Mouse (Mus musculus) right cerebral cortex, adult 2 months (tissue): ENCODE measurements around the gene Krtap5-2.
"Not testable (repeated sequence)": the region's sequence is repeated elsewhere in the genome, so short reads cannot be mapped to it uniquely, and the experiment has no call there.

Experiments used
- DNase-seq, 2 experiments: peaks; one replicate each; pipeline ENCODE4 v3.0.0; 2021 to 2022; ENCODE audit warnings: low spot score in 2 of 2

Gene Krtap5-2

DNA sequence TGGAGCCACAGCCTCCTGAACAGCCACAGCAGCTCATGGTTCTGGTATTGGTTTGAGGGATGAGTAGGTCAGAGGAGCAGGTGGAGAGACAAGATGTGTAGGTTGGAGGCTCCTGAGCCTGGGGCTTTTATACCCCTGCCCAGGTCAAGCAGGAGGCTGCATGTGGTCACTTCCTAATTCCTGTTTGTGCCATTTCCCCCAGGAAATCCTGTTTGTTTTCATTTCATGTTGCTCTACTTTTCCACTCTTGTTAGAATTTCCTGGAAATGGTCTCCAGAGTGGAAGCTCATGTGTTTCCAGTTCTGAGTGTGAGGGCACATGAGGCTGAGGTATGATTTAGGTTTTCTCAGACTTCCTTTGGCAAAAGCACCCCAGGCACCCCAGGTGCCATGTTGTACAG, at the start of gene Krtap5-2:
Gene Krtap5-2, minus strand, starts transcription at position 101 of the 400 bp plus-strand sequence.
- not testable (repeated sequence) for DNase-seq

DNA sequence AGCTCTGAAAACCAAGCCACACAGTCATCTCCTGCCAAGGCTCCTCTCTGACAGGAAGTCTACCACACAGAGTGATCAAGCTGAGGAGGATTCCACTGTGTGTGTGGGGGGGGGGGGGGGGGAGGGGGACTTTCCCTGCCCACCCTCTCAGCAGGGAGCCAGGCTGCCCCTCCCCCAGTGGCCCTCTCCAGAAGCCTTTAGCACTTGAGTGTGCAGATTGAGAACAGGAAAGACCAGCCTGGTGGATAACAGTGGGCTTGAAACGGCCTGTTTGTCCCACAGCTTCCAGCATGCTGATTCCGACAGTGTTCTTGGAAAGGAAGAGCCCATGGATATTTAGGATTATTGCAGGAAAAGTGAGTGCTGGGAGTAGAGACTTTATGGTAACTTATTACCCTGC, 48.7 kb upstream of the Krtap5-2 start:
- DNase-seq = no peak

DNA sequence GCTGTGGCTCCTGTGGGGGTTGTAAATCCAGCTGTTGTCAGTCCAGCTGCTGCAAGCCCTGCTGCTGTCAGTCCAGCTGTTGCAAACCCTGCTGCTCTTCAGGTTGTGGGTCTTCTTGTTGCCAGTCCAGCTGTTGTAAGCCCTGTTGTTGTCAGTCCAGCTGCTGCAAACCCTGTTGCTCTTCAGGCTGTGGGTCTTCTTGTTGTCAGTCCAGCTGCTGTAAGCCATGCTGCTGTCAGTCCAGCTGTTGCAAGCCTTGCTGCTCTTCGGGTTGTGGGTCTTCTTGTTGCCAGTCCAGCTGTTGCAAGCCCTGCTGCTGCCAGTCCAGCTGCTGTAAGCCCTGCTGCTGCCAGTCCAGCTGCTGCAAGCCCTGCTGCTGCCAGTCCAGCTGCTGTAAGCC, 36.3 kb upstream of the Krtap5-2 start:
- DNase-seq = not testable (repeated sequence)

DNA sequence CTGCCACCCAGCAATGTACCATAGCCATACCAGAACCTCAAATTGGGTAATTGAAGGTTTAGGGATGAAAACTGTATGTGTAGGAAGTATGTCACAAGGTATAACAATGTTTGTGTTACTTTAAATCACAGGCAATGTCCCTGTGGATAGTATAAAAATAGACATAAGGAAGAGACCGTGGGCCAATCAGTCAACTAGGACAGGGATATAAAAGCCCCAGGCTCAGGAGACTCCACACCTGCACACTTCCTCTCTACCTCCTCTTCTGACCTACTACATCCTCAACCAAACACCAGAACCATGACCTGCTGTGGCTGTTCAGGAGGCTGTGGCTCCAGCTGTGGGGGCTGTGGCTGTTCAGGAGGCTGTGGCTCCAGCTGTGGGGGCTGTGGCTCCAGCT, 35.8 kb upstream of the Krtap5-2 start, which contains the start of gene Gm7579:
Gene Gm7579, plus strand, starts transcription at position 301 of the 400 bp plus-strand sequence.
- DNase-seq = no peak

DNA sequence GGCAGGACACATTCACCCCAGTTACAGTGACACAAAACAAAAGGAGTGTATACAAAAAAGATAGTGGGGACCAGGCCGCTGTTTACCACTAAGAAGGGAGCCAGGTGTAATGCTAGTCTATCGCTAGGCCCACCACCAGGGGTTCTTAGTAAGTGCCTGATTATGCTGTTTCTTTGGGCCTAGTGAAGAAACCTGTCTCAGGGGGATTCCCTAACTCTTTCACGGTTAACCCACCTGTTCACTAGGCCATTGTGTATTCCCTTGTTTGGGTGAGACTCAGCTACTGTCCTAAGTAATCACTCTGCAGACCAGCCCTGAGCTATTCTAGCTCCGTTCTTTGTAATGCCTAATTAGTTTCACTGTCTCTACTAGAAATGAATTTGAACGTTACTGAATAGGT, 31.1 kb upstream of the Krtap5-2 start:
- DNase-seq = not testable (repeated sequence)

DNA sequence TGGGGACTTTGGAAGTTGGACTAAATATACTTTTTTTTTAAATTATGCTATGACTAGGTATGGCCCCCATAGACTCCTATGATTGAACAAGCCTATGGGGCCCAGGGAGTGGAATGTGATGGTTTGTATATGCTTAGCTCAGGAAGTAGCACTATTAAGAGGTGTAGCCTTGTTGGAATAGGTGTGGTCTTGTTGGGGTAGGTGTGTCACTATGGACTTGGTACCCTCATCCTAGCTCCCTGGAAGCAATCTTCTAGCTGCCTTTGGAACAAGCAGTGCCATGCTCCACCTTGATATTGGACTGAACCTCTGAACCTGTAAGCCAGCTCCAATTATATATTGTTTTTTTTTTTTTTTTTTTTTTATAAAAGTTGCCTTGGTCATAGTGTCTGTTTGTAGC, 29.7 kb upstream of the Krtap5-2 start:
- no peak for DNase-seq

DNA sequence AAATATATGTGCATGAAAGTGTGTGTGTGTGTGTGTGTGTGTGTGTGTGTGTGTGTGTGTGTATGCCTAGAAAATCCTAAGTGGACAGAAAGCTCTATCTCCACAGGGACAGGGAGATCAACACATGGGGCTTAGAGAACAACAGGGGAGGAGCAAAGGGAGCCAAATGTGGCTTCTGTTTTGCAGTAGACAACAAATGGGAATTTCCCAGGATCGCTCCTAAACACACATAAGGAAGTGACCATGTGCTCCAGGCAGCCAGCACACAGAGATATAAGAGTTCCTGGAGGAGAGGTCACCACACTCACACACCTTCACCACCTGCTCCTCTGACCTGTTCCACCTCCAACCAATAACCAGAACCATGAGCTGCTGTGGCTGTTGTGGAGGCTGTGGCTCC, 25.3 kb upstream of the Krtap5-2 start, which contains the start of gene Krtap5-3:
Gene Krtap5-3, plus strand, starts transcription at position 301 of the 400 bp plus-strand sequence.
- DNase-seq = no peak

DNA sequence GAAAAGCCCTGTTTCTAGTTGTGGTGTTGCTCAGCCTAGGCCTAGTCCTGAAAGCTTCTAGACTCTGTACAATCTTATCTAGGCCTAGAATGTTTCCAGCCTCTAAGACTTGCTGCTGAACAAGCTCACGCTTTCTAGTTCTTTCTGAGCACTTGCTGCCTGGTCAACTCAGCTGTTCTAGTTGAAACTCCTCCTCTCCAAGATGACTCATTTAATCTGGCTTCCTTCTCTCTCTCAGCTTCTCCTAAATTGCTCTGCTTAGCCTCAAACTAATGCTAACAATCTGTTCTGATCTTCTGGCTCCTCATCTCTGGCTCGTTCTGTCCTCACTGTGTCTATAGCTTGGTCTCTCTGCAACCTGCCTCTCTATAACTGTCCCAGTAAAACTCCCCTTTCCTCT, 22.9 kb upstream of the Krtap5-2 start:
- DNase-seq = no peak

DNA sequence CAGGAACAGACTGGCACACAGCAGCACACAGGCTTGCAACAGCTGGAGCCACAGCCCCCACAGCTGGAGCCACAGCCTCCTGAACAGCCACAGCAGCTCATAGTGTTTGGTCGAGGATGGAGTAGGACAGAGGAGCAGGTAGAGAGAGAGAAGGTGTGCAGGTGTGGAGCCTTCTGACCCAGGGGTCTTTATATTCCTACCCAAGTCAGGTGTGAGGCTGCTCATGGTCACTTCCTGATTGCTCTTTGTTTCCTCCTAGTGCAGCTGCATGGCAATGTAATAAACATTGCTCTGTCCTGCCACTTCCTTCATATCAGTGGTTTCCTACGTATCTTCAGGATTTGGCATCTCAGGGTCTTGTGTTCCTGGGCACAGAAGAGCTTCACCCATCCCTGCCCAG, 14.5 kb upstream of the Krtap5-2 start, which contains the start of gene Gm10153:
Gene Gm10153, minus strand, starts transcription at position 101 of the 400 bp plus-strand sequence.
- DNase-seq = no peak

DNA sequence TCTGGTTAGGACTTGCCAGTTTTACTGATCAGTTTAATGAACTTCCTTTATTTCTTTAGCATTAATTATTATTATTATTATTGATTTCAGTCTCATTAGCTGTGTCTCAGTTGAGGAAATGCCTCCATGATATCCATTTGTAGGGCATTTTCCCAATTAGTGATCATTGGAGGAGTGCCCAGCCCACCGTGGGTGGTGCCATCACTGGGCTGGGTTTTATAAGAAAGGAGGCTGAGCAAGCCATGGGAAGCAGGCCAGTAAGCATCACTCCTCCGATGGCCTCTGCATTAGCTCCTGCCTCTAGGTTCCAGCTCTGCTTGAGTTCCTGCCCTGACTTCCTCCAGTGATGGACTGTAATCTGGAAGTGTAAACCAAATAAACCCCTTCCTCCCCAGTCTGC, 12.4 kb upstream of the Krtap5-2 start:
- no peak for DNase-seq

DNA sequence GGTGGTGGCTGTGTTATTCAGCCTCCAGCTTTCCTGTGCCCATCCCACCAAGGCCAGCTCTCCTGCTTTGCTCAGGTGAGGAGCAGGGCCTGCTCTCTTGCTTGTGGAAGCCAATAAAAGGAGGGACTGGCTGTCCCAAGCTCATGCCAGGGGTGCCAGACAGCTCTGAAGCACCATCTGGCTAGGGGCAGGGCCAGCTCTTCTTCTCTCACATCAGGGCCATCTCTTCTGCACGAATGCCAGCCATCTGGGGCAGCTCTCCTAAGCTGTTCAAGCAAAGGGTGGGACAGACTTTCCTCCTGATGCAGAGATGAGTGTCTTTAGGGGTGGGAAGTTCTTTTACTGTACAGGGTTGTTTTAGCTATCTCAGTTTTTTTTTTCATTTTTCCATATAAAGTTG, 5.2 kb upstream of the Krtap5-2 start:
- no peak for DNase-seq

DNA sequence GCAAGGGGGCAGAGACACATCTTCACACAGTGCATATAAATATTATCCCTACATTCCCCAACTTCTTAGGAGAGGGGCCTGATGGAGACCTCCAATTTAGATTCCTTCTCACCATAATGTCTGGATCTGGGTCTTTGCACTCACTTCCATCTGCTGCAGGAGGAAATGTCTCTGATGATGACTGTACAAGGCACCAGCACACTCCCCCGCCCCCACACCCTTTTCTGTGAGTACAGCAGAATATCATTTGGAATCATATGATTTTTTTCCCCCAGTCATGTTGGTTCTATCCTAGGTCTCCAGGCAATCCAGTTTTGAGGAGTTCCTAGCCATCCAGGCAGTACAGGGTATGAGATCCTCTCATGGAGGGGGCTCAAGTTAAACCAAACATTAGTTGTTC, 2.9 kb upstream of the Krtap5-2 start:
- DNase-seq = peak in 1 of 2 experiments; percentile 6

DNA sequence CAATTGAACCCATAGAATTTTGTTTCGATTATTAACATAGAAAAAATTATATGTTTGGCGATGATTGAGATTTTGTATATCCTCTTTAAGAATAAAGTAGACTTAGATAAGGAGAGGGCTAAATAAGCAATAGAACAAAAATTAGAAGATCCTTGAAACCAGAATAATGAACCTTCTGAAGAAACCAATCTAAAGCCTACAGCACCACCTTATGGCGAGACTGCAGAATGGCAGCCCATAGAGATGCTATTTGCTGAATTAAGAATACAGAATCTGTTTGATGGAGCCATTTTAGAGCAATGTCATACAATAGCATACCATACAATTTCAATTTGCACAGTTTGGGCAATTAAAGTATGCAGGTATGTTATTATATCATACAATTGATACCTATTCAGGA, 6.0 kb downstream of the Krtap5-2 start:
- no peak for DNase-seq

DNA sequence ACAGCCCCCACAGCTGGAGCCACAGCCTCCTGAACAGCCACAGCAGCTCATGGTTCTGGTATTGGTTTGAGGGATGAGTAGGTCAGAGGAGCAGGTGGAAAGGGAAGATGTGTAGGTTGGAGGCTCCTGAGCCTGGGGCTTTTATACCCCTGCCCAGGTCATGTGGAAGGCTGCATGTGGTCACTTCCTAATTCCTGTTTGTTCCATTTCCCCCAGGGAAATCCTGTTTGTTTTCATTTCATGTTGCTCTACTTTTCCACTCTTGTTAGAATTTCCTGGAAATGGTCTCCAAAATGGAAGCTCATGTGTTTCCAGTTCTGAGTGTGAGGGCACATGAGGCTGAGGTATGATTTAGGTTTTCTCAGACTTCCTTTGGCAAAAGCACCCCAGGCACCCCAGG, 10.2 kb downstream of the Krtap5-2 start, which contains the start of gene Gm4553:
Gene Gm4553, minus strand, starts transcription at position 101 of the 400 bp plus-strand sequence.
- not testable (repeated sequence) for DNase-seq

DNA sequence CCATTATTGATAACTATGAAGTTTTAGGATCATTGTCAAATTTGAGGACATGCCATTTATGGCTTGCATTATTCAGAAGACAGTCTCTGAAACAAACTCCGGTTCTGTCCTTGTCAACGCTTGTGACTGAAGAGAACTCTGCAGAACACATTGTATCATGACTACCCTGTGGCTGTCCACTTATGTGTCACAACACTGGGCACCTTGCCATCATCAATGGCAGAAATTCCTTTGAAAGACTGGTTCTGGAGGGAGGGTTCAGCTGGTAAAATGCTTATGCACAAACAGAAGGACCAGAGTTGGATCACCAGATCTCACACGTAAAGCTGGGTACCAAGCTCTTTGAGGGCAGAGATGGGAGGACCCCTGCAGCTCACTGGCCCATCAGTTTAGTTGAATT, 16.4 kb downstream of the Krtap5-2 start:
- DNase-seq = no peak

DNA sequence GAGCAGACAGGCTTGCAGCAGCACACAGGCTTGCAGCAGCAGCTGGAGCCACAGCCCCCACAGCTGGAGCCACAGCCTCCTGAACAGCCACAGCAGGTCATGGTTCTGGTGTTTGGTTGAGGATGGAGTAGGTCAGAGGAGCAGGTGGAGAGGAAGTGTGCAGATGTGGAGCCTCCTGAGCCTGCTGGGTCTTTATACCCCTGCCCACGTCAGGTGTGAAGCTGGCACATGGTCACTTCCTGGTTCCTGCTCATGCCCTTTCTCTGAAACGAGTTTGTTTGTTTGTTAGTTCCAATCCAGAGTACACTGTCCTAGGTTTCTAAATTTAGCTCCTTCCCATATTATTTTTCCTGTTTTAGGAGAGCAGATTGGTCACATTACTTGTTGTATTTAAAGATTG, 18.8 kb downstream of the Krtap5-2 start, which contains the start of gene Gm29735:
Gene Gm29735, minus strand, starts transcription at position 101 of the 400 bp plus-strand sequence.
- DNase-seq = not testable (repeated sequence)

DNA sequence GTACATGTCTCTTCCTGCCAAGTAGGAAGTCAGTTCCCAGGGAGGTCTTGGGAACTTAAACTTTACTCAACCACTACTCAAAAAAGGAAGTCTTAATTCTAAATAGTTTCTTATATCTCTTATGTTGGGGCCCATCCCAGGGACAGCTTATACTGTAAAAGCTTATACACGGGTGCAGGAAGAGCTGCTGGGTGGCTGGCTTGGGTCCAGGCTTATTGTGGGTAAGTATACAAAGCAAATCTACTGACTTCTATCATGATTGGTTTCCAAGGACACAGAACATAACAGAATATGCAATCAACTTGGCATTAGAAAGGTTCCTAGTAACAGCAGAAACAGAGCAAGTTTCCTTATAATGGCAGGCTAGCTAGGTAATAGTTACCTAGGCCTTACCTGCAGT, 20.5 kb downstream of the Krtap5-2 start:
- no peak for DNase-seq

DNA sequence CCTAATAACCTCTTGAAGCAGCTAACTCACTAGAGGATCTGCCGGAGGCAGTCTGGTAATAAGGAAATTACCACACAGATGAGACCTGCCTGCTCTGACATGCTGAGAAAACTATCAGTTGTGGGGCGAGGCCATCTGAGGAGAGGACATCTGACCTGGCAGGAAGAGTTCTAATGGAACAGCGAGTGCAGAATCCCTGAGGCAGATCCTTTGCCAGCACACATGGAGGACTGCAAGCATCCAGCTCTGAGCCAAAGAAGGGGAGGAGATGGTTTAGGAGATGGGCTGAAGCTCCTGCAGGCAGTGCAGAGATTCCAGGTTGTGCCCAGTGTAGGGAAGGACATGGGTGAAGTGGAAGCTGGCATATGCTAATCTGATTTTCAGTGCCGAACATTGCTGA, 23.6 kb downstream of the Krtap5-2 start:
- no peak for DNase-seq

DNA sequence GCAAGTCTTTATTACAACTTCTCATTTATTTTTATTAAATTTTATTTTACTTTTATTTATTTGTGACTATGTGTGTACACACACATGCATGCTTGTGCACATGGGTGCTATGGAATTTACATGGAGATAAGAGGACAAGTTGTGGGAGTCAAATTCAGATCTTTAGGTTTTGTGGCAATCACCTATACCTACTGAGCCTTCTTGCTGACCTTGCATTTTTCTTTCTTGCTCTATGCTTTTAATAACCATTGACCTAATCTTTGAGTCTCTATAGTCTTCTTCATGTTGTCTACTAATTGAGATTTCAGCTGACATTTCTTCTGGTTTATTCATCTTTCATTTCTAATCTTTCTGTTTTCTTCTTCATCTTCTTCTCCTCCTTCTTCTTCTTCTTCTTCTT, 27.2 kb downstream of the Krtap5-2 start:
- DNase-seq = no peak

DNA sequence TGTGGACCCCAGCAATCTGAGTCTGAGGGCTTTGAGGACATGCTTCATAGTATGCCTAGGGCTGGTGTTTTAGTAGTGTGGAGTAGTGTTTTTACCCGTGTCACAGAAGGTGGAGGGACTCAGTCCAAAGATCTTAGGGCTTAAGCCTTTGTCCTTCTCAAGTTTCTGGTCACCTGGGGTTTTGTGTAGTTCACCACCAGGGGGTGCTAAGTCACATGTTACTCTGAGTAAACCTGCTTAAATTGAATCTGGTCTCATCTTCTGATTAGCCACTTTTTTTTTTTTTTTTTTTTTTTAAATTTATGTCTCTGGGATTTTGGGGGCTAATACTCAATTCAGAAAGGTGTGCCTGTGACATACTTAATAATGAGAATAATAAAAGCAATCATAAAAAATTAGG, 29.8 kb downstream of the Krtap5-2 start:
- DNase-seq = peak; percentile 33 to 47

DNA sequence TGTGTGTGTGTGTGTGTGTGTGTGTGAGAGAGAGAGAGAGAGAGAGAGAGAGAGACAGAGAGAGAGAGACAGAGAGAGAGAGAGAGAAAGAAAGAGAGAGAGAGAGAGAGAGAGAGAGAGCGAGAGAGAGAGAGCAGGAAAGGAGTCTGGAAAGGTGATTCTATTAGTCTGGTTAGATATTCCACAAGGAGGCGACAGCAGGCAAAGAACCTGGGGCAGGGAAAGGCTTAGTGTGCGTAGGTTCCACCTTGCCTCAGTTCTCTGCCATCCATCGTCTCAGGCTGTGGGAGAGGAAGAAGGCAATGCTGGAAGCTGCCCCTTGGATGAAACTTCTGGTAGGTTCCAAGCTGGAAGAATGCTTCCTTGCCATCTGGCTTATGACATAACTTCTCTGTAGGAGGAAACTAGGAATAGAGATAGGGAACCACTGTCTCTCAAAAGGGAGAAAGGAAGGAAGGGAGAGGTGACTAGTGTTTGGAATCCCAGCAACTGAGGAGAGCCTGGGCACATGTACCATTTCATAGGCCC, 30.3 kb downstream of the Krtap5-2 start:
- DNase-seq = peak; percentile 20 to 28

DNA sequence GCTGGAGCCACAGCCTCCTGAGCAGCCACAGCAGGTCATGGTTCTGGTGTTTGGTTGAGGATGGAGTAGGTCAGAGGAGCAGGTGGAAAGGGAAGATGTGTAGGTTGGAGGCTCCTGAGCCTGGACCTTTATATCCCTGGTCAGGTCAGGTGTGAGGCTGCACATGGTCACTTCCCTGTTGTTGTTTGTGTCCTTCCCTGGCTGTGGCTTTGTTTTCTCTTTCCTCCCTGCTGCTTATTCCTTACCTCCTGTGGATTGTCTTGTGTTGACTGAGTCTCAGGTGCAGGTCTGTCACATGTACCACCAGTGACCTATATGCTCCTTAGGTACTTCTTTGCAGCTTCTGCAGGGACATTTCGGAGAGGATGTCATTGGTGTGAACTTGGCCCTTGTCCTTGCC, 31.3 kb downstream of the Krtap5-2 start, which contains the start of gene Gm45337:
Gene Gm45337, minus strand, starts transcription at position 101 of the 400 bp plus-strand sequence.
- DNase-seq = no peak

DNA sequence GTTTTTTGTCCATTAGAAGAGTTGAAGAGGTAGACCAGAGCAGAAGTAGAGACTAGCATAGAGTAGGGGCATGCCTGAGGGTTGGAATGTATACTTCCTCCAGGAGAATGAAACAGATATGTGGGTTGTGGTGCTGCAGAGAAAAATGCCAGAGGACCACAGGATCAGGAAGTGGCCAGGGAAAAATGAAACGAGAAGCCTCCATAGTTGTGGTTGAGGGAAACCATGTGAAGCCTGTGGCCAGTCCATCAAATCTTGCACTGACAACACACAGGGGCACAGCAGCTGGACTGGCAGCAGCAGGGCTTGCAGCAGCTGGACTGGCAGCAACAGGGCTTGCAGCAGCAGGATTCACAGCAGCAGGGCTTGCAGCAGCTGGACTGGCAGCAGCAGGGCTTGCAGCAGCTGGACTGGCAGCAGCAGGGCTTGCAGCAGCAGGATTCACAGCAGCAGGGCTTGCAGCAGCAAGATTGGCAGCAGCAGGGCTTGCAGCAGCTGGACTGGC, 32.2 kb downstream of the Krtap5-2 start:
- not testable (repeated sequence) for DNase-seq

DNA sequence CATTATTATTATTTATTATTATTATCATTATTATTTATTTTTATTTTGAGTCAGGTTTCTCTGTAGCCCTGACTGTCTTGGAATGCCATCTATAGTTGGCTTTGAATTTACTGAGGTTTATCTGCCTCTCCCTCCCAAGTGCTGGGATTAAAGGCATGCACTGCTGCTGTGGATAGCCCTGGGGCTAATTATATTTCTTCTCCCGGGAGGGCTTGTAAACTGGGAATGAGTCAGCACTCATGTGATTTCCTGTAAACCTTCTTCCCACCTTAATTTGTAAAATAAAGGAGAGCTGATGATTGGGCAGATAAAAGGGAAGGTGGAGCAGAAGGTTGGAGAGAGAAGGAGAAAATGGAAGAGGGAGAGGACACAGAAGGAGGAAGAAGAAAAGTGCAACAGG, 35.1 kb downstream of the Krtap5-2 start:
- no peak for DNase-seq
